Mouse (Mus musculus): Measurements from ENCODE around the gene Mthfd2l. TPM values are rescaled to one million over a fixed set of nuclear protein-coding genes. Genes with fewer than 3 reads are reported as not detected.

Gene Mthfd2l
- 3.7 and 4.4 TPM in 2 replicates for polyA plus RNA-seq (2012; rRNA removed)
- polyA plus RNA-seq (2014; fragmentation: Nextera tagmentation; extraction: Ambion mirVana): 9.1 and 9.2 TPM in 2 replicates

DNA sequence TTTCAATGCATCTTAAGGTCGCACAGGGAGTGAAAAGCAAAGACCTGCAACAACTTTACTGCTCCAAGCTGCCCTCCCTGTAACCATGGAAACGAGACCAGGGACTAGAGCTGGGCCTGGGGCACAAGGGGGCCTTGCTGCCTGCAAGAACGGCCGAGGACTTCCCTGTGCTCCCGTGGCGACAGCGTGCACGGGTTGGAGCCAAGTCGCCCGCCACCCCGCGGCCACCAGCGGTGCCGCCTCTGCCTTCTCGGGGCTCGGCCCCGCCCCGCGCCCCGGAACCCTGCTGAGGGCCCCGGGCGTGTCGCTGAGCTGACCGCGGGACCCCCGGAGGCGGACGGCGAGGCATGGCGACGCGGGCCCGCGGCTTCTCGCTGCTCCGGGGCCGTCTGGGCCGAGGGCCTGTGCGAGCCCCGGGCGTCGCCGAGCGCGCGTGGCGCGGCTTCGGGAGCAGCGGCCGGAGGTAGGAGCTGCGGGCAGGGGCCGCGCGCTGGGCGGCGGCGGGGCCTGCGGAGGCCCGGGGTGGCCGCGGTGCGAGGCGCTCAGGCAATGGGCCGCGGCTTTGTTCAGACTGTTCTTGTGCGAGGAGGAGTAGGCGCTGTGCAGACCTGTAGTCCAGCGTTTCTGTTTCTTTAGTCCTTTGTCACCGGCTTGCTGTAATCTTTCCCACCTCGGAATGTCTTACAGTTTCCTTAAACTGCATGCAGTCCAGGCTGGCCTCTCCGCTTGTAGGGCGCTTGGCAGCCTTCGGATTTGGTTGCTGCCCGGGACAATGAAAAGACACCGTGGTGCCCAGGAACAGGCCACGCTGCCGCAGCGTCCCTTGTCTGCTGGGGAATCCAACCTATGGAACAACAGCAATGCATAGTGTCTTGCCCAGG lies at the start of gene Mthfd2l:
Mthfd2l (plus strand) TSS at position 147 of the 881 bp plus-strand sequence.
- Histone ChIP-seq H3K9me3 (ENCODE audit: control insufficient read depth, low read length) (no peaks in the 10 kb centered on the region), H3K27me3 (ENCODE audit: control insufficient read depth, insufficient read depth, low read length) (no peaks in the 10 kb centered on the region), H3K27ac (peak within 1 kb of the TSS; percentile 44; the same call in 1 of the 2 replicates), H3K36me3 (replicated peaks; ENCODE audit: control insufficient read depth, insufficient read depth, low read depth) (no peaks in the 10 kb centered on the region), H3K9ac (replicated peaks) (peak within 1 kb of the TSS; percentile 79), H3K4me3 (ENCODE audit: insufficient read depth in 1 of 2, low read depth in 2 of 2, low read length in 2 of 2) (peak within 1 kb of the TSS; percentile 72), H3K4me2 (ENCODE audit: low read depth) (peak within 1 kb of the TSS; percentile 75), H3K4me1 (replicated peaks; ENCODE audit: control insufficient read depth in 2 of 2, insufficient read depth in 2 of 2, low read length in 1 of 2) (peaks cover 3% of the 10 kb centered on the region in 2 experiments; a peak in 1 of 4 replicates)
- no peak for TF ChIP-seq EP300 (IDR thresholded peaks at IDR 0.05; ENCODE audit: low read depth)
- TF ChIP-seq CTCF (IDR thresholded peaks at IDR 0.05; ENCODE audit: low read depth): peak; percentile 73
- WGBS (ENCODE audit: insufficient replicate concordance): under 1% methylated on average over 67 of the region's 79 CpGs
- DNase-seq (ENCODE audit: low read depth in 3 of 3, low spot score in 3 of 3) (peak; percentile 48 to 55 (median 51)), ATAC-seq (ENCODE audit: insufficient read depth) (peak; percentile 98)

DNA sequence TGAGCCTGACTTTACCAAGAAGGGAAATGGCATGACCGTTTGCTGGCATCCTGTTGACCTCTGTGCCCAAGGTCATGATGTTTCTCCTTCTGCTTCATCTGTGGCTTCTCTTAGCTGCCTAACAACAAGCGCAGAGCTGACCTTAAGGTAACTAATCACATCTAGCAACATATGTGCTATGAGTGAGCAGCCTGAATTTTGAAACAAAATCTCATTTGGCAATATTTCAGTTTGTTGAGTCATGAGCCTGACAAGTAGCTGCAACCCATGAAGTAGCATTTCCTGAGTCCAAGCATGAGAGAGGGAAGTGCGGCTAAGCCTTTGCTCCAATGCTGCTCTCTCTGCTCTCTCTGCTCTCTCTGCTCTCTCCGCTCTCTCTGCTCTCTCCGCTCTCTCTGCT lies 49.2 kb upstream of the Mthfd2l start:
- Histone ChIP-seq H3K4me3 (ENCODE audit: insufficient read depth in 1 of 2, low read depth in 2 of 2, low read length in 2 of 2) (no peak overlapping the region), H3K27ac (no peak overlapping the region), H3K4me1 (replicated peaks; ENCODE audit: control insufficient read depth in 2 of 2, insufficient read depth in 2 of 2, low read length in 1 of 2) (peaks cover 0 to under 1% of the 10 kb centered on the region in 2 experiments; a peak in 2 of 4 replicates), H3K9ac (replicated peaks) (no peak overlapping the region), H3K36me3 (replicated peaks; ENCODE audit: control insufficient read depth, insufficient read depth, low read depth) (no peaks in the 10 kb centered on the region), H3K4me2 (ENCODE audit: low read depth) (no peak overlapping the region), H3K9me3 (ENCODE audit: control insufficient read depth, low read length) (no peaks in the 10 kb centered on the region), H3K27me3 (ENCODE audit: control insufficient read depth, insufficient read depth, low read length) (no peaks in the 10 kb centered on the region)
- ATAC-seq (ENCODE audit: insufficient read depth) (no peak), DNase-seq (ENCODE audit: low read depth in 3 of 3, low spot score in 3 of 3) (no peak)
- WGBS (ENCODE audit: insufficient replicate concordance): 69% methylated on average over 5 of the region's 5 CpGs
- TF ChIP-seq CTCF (IDR thresholded peaks at IDR 0.05; ENCODE audit: low read depth) (no peak), EP300 (IDR thresholded peaks at IDR 0.05; ENCODE audit: low read depth) (no peak)

DNA sequence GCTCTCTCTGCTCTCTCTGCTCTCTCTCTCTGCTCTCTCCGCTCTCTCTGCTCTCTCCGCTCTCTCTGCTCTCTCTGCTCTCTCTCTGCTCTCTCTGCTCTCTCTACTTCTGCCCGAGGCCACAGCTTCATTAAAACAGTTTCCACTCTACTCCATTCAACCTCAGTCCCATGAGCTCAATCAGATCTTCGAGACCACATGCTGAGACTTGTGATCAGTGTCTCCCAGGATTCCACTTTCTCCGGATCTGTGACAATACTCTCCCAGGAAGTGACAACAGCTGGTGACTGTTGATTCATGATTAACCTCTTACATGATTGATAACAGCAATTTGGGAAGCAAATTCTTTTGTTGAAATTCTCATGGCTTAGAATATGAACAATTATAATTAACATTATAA lies 48.8 kb upstream of the Mthfd2l start:
- Histone ChIP-seq H3K4me1 (replicated peaks; ENCODE audit: control insufficient read depth in 2 of 2, insufficient read depth in 2 of 2, low read length in 1 of 2) (no peaks in the 10 kb centered on the region; a peak in 2 of 4 replicates), H3K36me3 (replicated peaks; ENCODE audit: control insufficient read depth, insufficient read depth, low read depth) (no peaks in the 10 kb centered on the region), H3K27ac (no peak overlapping the region), H3K4me2 (ENCODE audit: low read depth) (no peak overlapping the region), H3K9me3 (ENCODE audit: control insufficient read depth, low read length) (no peaks in the 10 kb centered on the region), H3K9ac (replicated peaks) (no peak overlapping the region), H3K4me3 (ENCODE audit: insufficient read depth in 1 of 2, low read depth in 2 of 2, low read length in 2 of 2) (no peak overlapping the region), H3K27me3 (ENCODE audit: control insufficient read depth, insufficient read depth, low read length) (no peaks in the 10 kb centered on the region)
- DNase-seq (ENCODE audit: low read depth in 3 of 3, low spot score in 3 of 3) (no peak), ATAC-seq (ENCODE audit: insufficient read depth) (no peak)
- WGBS (ENCODE audit: insufficient replicate concordance): 62% methylated on average over 5 of the region's 5 CpGs
- no peak for TF ChIP-seq CTCF (IDR thresholded peaks at IDR 0.05; ENCODE audit: low read depth)
- TF ChIP-seq EP300 (IDR thresholded peaks at IDR 0.05; ENCODE audit: low read depth): no peak

GRCm38 (mm10) chr5:90884628-90885242 lies 46.2 kb upstream of the Mthfd2l start:
- Histone ChIP-seq H3K9ac (replicated peaks) (no peak overlapping the region), H3K9me3 (ENCODE audit: control insufficient read depth, low read length) (no peaks in the 10 kb centered on the region), H3K4me1 (replicated peaks; ENCODE audit: control insufficient read depth in 2 of 2, insufficient read depth in 2 of 2, low read length in 1 of 2) (no peaks in the 10 kb centered on the region; a peak in 1 of 4 replicates), H3K4me3 (ENCODE audit: insufficient read depth in 1 of 2, low read depth in 2 of 2, low read length in 2 of 2) (no peak overlapping the region), H3K36me3 (replicated peaks; ENCODE audit: control insufficient read depth, insufficient read depth, low read depth) (no peaks in the 10 kb centered on the region), H3K27ac (no peak overlapping the region), H3K4me2 (ENCODE audit: low read depth) (no peak overlapping the region), H3K27me3 (ENCODE audit: control insufficient read depth, insufficient read depth, low read length) (no peaks in the 10 kb centered on the region)
- ATAC-seq (ENCODE audit: insufficient read depth) (no peak), DNase-seq (ENCODE audit: low read depth in 3 of 3, low spot score in 3 of 3) (no peak)
- WGBS (ENCODE audit: insufficient replicate concordance): 33% methylated on average over 2 of the region's 2 CpGs
- TF ChIP-seq EP300 (IDR thresholded peaks at IDR 0.05; ENCODE audit: low read depth) (no peak), CTCF (IDR thresholded peaks at IDR 0.05; ENCODE audit: low read depth) (no peak)

DNA sequence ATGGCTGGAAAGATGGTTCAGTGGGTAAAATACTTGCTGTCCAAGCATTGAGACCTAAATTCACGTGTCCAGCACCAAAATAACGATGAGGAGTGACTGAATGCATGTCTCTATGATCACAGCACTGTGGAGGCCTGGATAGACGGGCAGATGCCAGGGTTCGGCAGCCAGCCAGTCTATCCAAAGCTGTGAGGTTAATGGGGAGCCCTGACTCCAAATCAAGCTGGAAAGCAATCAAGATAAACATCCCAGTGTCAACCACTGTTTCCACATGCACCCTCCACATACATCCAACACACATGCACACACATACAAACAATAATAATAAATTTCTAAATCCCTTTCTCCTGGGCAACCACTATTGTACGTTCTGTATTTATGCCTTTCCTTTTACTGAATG lies 42.3 kb upstream of the Mthfd2l start:
- Histone ChIP-seq H3K4me3 (ENCODE audit: insufficient read depth in 1 of 2, low read depth in 2 of 2, low read length in 2 of 2) (no peak overlapping the region), H3K9me3 (ENCODE audit: control insufficient read depth, low read length) (no peaks in the 10 kb centered on the region), H3K4me1 (replicated peaks; ENCODE audit: control insufficient read depth in 2 of 2, insufficient read depth in 2 of 2, low read length in 1 of 2) (no peaks in the 10 kb centered on the region; a peak in 1 of 4 replicates), H3K36me3 (replicated peaks; ENCODE audit: control insufficient read depth, insufficient read depth, low read depth) (no peaks in the 10 kb centered on the region), H3K9ac (replicated peaks) (no peak overlapping the region), H3K4me2 (ENCODE audit: low read depth) (no peak overlapping the region), H3K27me3 (ENCODE audit: control insufficient read depth, insufficient read depth, low read length) (no peaks in the 10 kb centered on the region; the same call in 1 of the 2 replicates), H3K27ac (no peak overlapping the region)
- 56% methylated on average over 5 of the region's 5 CpGs for WGBS (ENCODE audit: insufficient replicate concordance)
- TF ChIP-seq EP300 (IDR thresholded peaks at IDR 0.05; ENCODE audit: low read depth) (no peak), CTCF (IDR thresholded peaks at IDR 0.05; ENCODE audit: low read depth) (no peak)
- no peak for ATAC-seq (ENCODE audit: insufficient read depth)
- no peak for DNase-seq (ENCODE audit: low read depth in 3 of 3, low spot score in 3 of 3)
